Mouse (Mus musculus) small intestine, adult 2 months (tissue): ENCODE measurements around the gene Hsd17b6.

Experiments used
- CTCF ChIP-seq: fragments of 200-500 bp; IDR thresholded peaks from 2 replicates; pipeline ENCODE4 v1.5.1; 2012; ENCODE audit warnings: low read depth, mild to moderate bottlenecking, control low read depth, inconsistent platforms, low read length, moderate library complexity, mixed read lengths; ENCODE audit not compliant: insufficient replicate concordance, insufficient read length; ENCODE audit errors: extremely low read depth
- POLR2A ChIP-seq: fragments of 200-500 bp; IDR thresholded peaks from 2 replicates; pipeline ENCODE4 v1.6.1; 2012; ENCODE audit warnings: low read depth, mild to moderate bottlenecking, control low read depth, inconsistent platforms, low read length, moderate library complexity

DNA sequence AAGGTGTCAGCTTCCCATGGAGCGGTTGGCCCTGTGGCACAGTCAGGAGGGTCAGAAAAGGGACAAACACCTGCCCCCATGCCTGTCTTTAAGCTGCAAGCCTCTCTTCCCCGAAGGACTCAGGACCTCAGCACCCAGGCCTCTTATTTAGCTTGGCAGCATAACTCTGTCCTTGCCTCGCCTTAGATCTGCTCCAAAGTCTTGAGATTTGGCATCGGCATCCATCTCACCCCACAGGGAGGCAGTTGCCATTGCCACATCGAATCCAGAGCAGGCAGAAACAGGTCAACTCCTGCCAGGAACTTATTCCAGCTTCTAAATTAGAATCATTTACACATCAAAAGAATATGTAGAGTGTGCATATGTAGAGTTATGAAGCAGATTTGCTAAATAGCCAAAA is 22.8 kb downstream of the Hsd17b6 start:
- no peak for TF ChIP-seq POLR2A
- no peak for TF ChIP-seq CTCF
